Mouse (Mus musculus): Measurements from ENCODE around the gene Gpr55. TPM values are rescaled to one million over a fixed set of nuclear protein-coding genes. Genes with fewer than 3 reads are reported as not detected.
A peak's percentile ranks its signal among the peaks of the same experiment; 100 is the strongest.

Gene Gpr55
- 0.05 TPM in 1 of 2 replicates, not detected in the other for polyA plus RNA-seq (2014; fragmentation: Nextera tagmentation; extraction: Ambion mirVana)

GRCm38 (mm10) chr1:85960873-85961272 is at the start of gene Gpr55:
Gene Gpr55, minus strand, starts transcription at chr1:85961007.
- Histone ChIP-seq H3K4me1 (ENCODE audit: control insufficient read depth, insufficient read depth, low read length) (no peaks in the 10 kb centered on the region), H3K27me3 (replicated peaks; ENCODE audit: control insufficient read depth, insufficient read depth, low read length) (no peaks in the 10 kb centered on the region), H3K9me3 (replicated peaks; ENCODE audit: control insufficient read depth, low read length) (no peaks in the 10 kb centered on the region), H3K4me3 (ENCODE audit: low read depth, low read length) (no peak within 1 kb of the TSS), H3K36me3 (ENCODE audit: control insufficient read depth, insufficient read depth, low read length) (no peaks in the 10 kb centered on the region), H3K9ac (ENCODE audit: low read length) (no peak within 1 kb of the TSS), H3K27ac (ENCODE audit: low read depth, low read length) (no peak within 1 kb of the TSS), H3K4me2 (ENCODE audit: low read length) (no peak within 1 kb of the TSS)
- DNase-seq (ENCODE audit: low spot score) (no peak), ATAC-seq (no peak)
- 81% methylated on average over 5 of the region's 5 CpGs for WGBS

DNA sequence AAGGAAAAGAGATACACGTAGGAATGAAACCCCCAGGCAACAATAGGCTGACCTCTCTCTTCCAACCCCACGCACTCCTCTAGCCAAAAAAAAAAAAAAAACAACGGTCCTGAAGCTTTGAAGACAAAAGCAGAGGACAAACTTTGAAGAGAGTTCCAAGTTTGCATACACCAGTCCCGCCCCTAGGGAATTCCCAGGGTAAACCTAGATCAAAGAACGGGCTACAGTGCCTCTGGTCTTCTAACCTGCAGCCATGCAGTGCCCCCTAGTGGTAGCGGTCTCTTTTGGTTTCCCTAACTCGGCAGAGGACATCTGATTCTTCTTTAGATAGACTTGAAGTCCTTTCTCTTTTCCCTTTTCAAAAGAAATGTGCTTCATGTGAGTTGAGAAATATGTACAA is 47.0 kb upstream of the Gpr55 start:
- Histone ChIP-seq H3K36me3 (ENCODE audit: control insufficient read depth, insufficient read depth, low read length) (no peaks in the 10 kb centered on the region), H3K9me3 (replicated peaks; ENCODE audit: control insufficient read depth, low read length) (no peaks in the 10 kb centered on the region), H3K4me2 (ENCODE audit: low read length) (no peak overlapping the region), H3K4me1 (ENCODE audit: control insufficient read depth, insufficient read depth, low read length) (no peaks in the 10 kb centered on the region), H3K4me3 (ENCODE audit: low read depth, low read length) (no peak overlapping the region), H3K27ac (ENCODE audit: low read depth, low read length) (no peak overlapping the region), H3K9ac (ENCODE audit: low read length) (no peak overlapping the region), H3K27me3 (replicated peaks; ENCODE audit: control insufficient read depth, insufficient read depth, low read length) (no peaks in the 10 kb centered on the region)
- peak; percentile 91 for ATAC-seq
- peak; percentile 97 for DNase-seq (ENCODE audit: low spot score)
- 2% methylated on average over 7 of the region's 7 CpGs for WGBS

DNA sequence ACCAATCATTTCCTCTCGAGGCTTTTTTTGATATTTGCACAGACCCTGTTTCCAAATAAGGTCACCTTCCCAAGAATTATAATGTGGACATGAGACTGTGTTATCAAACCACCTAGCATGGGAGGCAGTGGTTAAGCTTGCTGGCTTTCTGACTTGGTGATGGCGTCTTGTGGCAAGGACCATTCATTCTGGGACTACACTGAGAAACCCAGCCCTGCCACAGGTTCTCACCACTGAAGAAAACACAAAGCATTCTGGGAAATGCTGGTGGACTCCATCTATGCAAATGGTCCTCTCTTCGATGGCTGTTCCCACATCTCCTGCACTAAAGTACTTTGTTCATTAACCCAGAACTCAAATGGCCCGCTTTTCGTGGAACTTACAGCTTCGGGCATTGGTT is 45.2 kb upstream of the Gpr55 start:
- ATAC-seq (no peak), DNase-seq (ENCODE audit: low spot score) (no peak)
- no peak overlapping the region for H3K9ac ChIP-seq (ENCODE audit: low read length)
- no peaks in the 10 kb centered on the region for H3K27me3 ChIP-seq (replicated peaks; ENCODE audit: control insufficient read depth, insufficient read depth, low read length)
- no peak overlapping the region for H3K27ac ChIP-seq (ENCODE audit: low read depth, low read length)
- H3K36me3 ChIP-seq (ENCODE audit: control insufficient read depth, insufficient read depth, low read length) = no peaks in the 10 kb centered on the region
- WGBS = 91% methylated on average over 6 of the region's 6 CpGs
- H3K4me1 ChIP-seq (ENCODE audit: control insufficient read depth, insufficient read depth, low read length) = no peaks in the 10 kb centered on the region
- no peaks in the 10 kb centered on the region for H3K9me3 ChIP-seq (replicated peaks; ENCODE audit: control insufficient read depth, low read length)
- H3K4me3 ChIP-seq (ENCODE audit: low read depth, low read length) = no peak overlapping the region
- H3K4me2 ChIP-seq (ENCODE audit: low read length) = no peak overlapping the region

GRCm38 (mm10) chr1:86005540-86005939 is 44.7 kb upstream of the Gpr55 start:
- no peak overlapping the region for H3K9ac ChIP-seq (ENCODE audit: low read length)
- no peaks in the 10 kb centered on the region for H3K4me1 ChIP-seq (ENCODE audit: control insufficient read depth, insufficient read depth, low read length)
- H3K9me3 ChIP-seq (replicated peaks; ENCODE audit: control insufficient read depth, low read length) = no peaks in the 10 kb centered on the region
- no peak overlapping the region for H3K4me3 ChIP-seq (ENCODE audit: low read depth, low read length)
- no peaks in the 10 kb centered on the region for H3K36me3 ChIP-seq (ENCODE audit: control insufficient read depth, insufficient read depth, low read length)
- no peak overlapping the region for H3K27ac ChIP-seq (ENCODE audit: low read depth, low read length)
- no peaks in the 10 kb centered on the region for H3K27me3 ChIP-seq (replicated peaks; ENCODE audit: control insufficient read depth, insufficient read depth, low read length)
- 94% methylated on average over 10 of the region's 10 CpGs for WGBS
- DNase-seq (ENCODE audit: low spot score) (no peak), ATAC-seq (no peak)
- H3K4me2 ChIP-seq (ENCODE audit: low read length) = no peak overlapping the region

DNA sequence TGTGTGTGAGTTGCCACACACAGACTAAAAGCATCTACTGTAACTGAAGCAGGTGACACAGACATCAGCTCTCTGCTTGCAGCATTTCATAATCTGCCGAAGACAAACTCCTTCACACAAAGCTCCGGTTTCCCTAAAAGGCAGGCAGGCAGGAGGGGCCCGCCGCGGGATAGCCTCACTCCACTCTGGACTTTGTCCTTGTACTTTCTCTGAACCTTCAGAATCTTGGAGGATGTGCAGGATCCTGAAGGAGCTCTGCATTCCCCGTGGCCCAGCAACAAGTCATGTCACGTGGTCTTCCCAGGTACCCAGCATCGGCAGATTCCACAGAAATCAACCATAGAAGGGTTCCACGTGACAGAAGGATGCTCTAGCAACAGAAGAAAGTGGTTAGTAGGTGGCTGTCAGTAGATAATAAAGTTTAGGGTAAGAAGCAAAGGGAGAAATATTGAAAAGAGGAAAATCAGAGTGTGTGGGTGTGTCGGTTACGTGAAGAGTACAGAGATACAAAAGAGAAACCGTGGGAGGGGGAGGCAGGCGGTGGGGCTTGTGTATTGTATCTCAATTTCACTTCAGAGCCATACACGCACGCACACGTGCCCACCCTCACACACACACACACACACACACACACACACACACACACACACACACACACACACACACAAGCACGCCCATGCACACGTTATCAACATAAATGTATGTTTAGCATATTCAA is 39.2 kb upstream of the Gpr55 start:
- Histone ChIP-seq H3K27ac (ENCODE audit: low read depth, low read length) (no peak overlapping the region), H3K9me3 (replicated peaks; ENCODE audit: control insufficient read depth, low read length) (no peaks in the 10 kb centered on the region), H3K9ac (ENCODE audit: low read length) (no peak overlapping the region), H3K4me1 (ENCODE audit: control insufficient read depth, insufficient read depth, low read length) (no peaks in the 10 kb centered on the region), H3K4me3 (ENCODE audit: low read depth, low read length) (no peak overlapping the region), H3K36me3 (ENCODE audit: control insufficient read depth, insufficient read depth, low read length) (no peaks in the 10 kb centered on the region), H3K4me2 (ENCODE audit: low read length) (no peak overlapping the region), H3K27me3 (replicated peaks; ENCODE audit: control insufficient read depth, insufficient read depth, low read length) (no peaks in the 10 kb centered on the region)
- 84% methylated on average over 18 of the region's 18 CpGs for WGBS
- DNase-seq (ENCODE audit: low spot score) (no peak), ATAC-seq (no peak)

DNA sequence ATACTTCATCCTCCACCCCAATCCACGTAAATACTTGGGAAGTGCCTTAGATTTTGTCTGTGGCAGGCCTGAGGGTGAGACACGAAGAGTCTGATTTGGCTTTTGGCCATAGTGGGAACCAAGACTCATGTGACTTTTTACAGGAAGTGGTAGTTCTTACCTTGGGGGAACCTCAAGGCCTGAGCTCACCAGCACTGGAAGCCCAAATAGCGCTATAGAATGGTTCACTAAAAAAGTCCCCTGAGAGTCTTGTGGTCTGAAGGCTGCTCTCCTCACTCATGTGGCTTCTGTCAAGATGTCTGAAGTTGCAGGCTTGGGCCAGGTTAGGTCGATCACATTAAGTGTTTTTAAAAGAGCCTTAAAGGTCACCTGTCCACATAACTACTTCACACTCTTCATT is 37.2 kb upstream of the Gpr55 start:
- no peak overlapping the region for H3K27ac ChIP-seq (ENCODE audit: low read depth, low read length)
- WGBS = 90% methylated on average over 4 of the region's 4 CpGs
- no peaks in the 10 kb centered on the region for H3K9me3 ChIP-seq (replicated peaks; ENCODE audit: control insufficient read depth, low read length)
- ATAC-seq = no peak
- DNase-seq (ENCODE audit: low spot score) = no peak
- H3K4me1 ChIP-seq (ENCODE audit: control insufficient read depth, insufficient read depth, low read length) = no peaks in the 10 kb centered on the region
- no peaks in the 10 kb centered on the region for H3K27me3 ChIP-seq (replicated peaks; ENCODE audit: control insufficient read depth, insufficient read depth, low read length)
- H3K9ac ChIP-seq (ENCODE audit: low read length) = no peak overlapping the region
- no peak overlapping the region for H3K4me2 ChIP-seq (ENCODE audit: low read length)
- no peaks in the 10 kb centered on the region for H3K36me3 ChIP-seq (ENCODE audit: control insufficient read depth, insufficient read depth, low read length)
- H3K4me3 ChIP-seq (ENCODE audit: low read depth, low read length) = no peak overlapping the region

GRCm38 (mm10) chr1:85997221-85997620 is 36.4 kb upstream of the Gpr55 start:
- ATAC-seq = no peak
- WGBS = 100% methylated on average over 1 of the region's 1 CpGs
- Histone ChIP-seq H3K27me3 (replicated peaks; ENCODE audit: control insufficient read depth, insufficient read depth, low read length) (no peaks in the 10 kb centered on the region), H3K36me3 (ENCODE audit: control insufficient read depth, insufficient read depth, low read length) (no peaks in the 10 kb centered on the region), H3K4me3 (ENCODE audit: low read depth, low read length) (no peak overlapping the region), H3K27ac (ENCODE audit: low read depth, low read length) (no peak overlapping the region), H3K9me3 (replicated peaks; ENCODE audit: control insufficient read depth, low read length) (no peaks in the 10 kb centered on the region), H3K4me2 (ENCODE audit: low read length) (no peak overlapping the region), H3K9ac (ENCODE audit: low read length) (no peak overlapping the region), H3K4me1 (ENCODE audit: control insufficient read depth, insufficient read depth, low read length) (no peaks in the 10 kb centered on the region)
- DNase-seq (ENCODE audit: low spot score) = no peak

DNA sequence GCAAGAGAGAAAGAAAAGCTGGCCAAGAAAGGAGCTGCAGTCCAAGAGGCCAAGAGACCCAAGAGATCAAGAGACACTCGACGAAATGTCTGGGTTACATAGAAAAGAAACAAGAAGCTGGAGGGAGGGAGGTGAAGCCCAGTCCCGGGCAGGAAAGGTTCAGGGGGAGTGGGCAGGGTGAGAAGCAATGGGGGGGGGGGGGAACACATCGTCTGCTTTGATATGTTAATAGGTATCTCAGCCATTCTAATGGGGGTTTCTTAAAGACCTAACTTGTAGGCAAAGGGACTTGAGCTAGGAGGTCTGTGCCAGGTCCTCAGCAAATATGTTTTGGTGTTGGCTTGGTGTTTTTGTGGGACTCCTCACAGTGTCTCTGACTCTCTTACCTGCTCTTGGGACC is 32.7 kb upstream of the Gpr55 start:
- Histone ChIP-seq H3K36me3 (ENCODE audit: control insufficient read depth, insufficient read depth, low read length) (no peaks in the 10 kb centered on the region), H3K9ac (ENCODE audit: low read length) (no peak overlapping the region), H3K4me1 (ENCODE audit: control insufficient read depth, insufficient read depth, low read length) (no peaks in the 10 kb centered on the region), H3K27me3 (replicated peaks; ENCODE audit: control insufficient read depth, insufficient read depth, low read length) (no peaks in the 10 kb centered on the region), H3K27ac (ENCODE audit: low read depth, low read length) (no peak overlapping the region), H3K4me3 (ENCODE audit: low read depth, low read length) (no peak overlapping the region), H3K9me3 (replicated peaks; ENCODE audit: control insufficient read depth, low read length) (no peaks in the 10 kb centered on the region), H3K4me2 (ENCODE audit: low read length) (no peak overlapping the region)
- WGBS = 78% methylated on average over 3 of the region's 4 CpGs
- DNase-seq (ENCODE audit: low spot score) (no peak), ATAC-seq (no peak)

GRCm38 (mm10) chr1:85992175-85992574 is 31.4 kb upstream of the Gpr55 start:
- WGBS = 87% methylated on average over 9 of the region's 9 CpGs
- Histone ChIP-seq H3K27ac (ENCODE audit: low read depth, low read length) (no peak overlapping the region), H3K4me1 (ENCODE audit: control insufficient read depth, insufficient read depth, low read length) (no peaks in the 10 kb centered on the region), H3K9me3 (replicated peaks; ENCODE audit: control insufficient read depth, low read length) (no peaks in the 10 kb centered on the region), H3K4me2 (ENCODE audit: low read length) (no peak overlapping the region), H3K4me3 (ENCODE audit: low read depth, low read length) (no peak overlapping the region), H3K9ac (ENCODE audit: low read length) (no peak overlapping the region), H3K36me3 (ENCODE audit: control insufficient read depth, insufficient read depth, low read length) (no peaks in the 10 kb centered on the region), H3K27me3 (replicated peaks; ENCODE audit: control insufficient read depth, insufficient read depth, low read length) (no peaks in the 10 kb centered on the region)
- DNase-seq (ENCODE audit: low spot score) (no peak), ATAC-seq (no peak)

Data from forebrain, embryonic 14.5 days (tissue).